Mouse (Mus musculus): Measurements from ENCODE around the gene Serac1. TPM values are rescaled to one million over a fixed set of nuclear protein-coding genes. Genes with fewer than 3 reads are reported as not detected.
A peak's percentile ranks its signal among the peaks of the same experiment; 100 is the strongest.

The Serac1 gene
- polyA plus RNA-seq, 2 experiments: 0.69 to 1.6 TPM

GRCm38 (mm10) chr17:6054934-6055355 lies 24.6 kb downstream of the Serac1 start:
- no peaks in the 10 kb centered on the region for H3K36me3 ChIP-seq (replicated peaks; ENCODE audit: control insufficient read depth, insufficient read depth, low read depth)
- H3K4me1 ChIP-seq (replicated peaks; ENCODE audit: control insufficient read depth in 2 of 2, insufficient read depth in 2 of 2, low read length in 1 of 2): no peaks in the 10 kb centered on the region
- DNase-seq (ENCODE audit: low read depth in 3 of 3, low spot score in 3 of 3) (peak; percentile 27 to 48 (median 29)), ATAC-seq (ENCODE audit: insufficient read depth) (no peak)
- H3K4me2 ChIP-seq (ENCODE audit: low read depth): no peak overlapping the region
- H3K9me3 ChIP-seq (ENCODE audit: control insufficient read depth, low read length): no peaks in the 10 kb centered on the region
- no peak overlapping the region for H3K9ac ChIP-seq (replicated peaks)
- no peak overlapping the region for H3K27ac ChIP-seq
- no peak for TF ChIP-seq EP300 (IDR thresholded peaks at IDR 0.05; ENCODE audit: low read depth)
- TF ChIP-seq CTCF (IDR thresholded peaks at IDR 0.05; ENCODE audit: low read depth): peak; percentile 75
- no peak overlapping the region for H3K4me3 ChIP-seq (ENCODE audit: insufficient read depth in 1 of 2, low read depth in 2 of 2, low read length in 2 of 2)
- H3K27me3 ChIP-seq (ENCODE audit: control insufficient read depth, insufficient read depth, low read length): no peaks in the 10 kb centered on the region
- WGBS (ENCODE audit: insufficient replicate concordance): 13% methylated on average over 5 of the region's 5 CpGs

GRCm38 (mm10) chr17:6052801-6053200 lies 26.7 kb downstream of the Serac1 start:
- Histone ChIP-seq H3K4me2 (ENCODE audit: low read depth) (no peak overlapping the region), H3K9ac (replicated peaks) (no peak overlapping the region), H3K9me3 (ENCODE audit: control insufficient read depth, low read length) (no peaks in the 10 kb centered on the region), H3K36me3 (replicated peaks; ENCODE audit: control insufficient read depth, insufficient read depth, low read depth) (no peaks in the 10 kb centered on the region), H3K27me3 (ENCODE audit: control insufficient read depth, insufficient read depth, low read length) (no peaks in the 10 kb centered on the region), H3K4me3 (ENCODE audit: insufficient read depth in 1 of 2, low read depth in 2 of 2, low read length in 2 of 2) (no peak overlapping the region), H3K4me1 (replicated peaks; ENCODE audit: control insufficient read depth in 2 of 2, insufficient read depth in 2 of 2, low read length in 1 of 2) (no peaks in the 10 kb centered on the region), H3K27ac (no peak overlapping the region)
- no peak for DNase-seq (ENCODE audit: low read depth in 3 of 3, low spot score in 3 of 3)
- no peak for TF ChIP-seq CTCF (IDR thresholded peaks at IDR 0.05; ENCODE audit: low read depth)
- TF ChIP-seq EP300 (IDR thresholded peaks at IDR 0.05; ENCODE audit: low read depth): no peak
- 68% methylated on average over 4 of the region's 4 CpGs for WGBS (ENCODE audit: insufficient replicate concordance)
- no peak for ATAC-seq (ENCODE audit: insufficient read depth)

DNA sequence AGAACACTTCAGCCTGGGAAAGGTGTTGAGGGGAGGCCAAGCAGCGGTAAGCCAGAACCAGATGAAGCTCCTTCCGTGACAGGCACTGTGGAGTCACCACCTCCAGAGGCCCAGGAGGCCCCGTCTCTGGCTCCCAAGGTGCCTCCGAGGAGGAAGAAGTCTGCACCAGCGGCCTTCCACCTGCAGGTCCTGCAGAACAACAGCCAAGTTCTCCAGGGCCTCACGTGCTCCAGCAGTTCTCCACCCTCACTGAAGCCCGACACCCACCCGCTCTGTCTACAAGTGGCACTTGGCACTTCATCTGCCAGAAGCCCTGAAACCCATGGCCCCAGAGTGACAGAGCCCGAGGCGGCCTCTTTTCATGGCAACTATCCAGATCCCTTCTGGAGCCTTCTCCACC lies 42.0 kb downstream of the Serac1 start:
- no peak overlapping the region for H3K4me3 ChIP-seq (ENCODE audit: insufficient read depth in 1 of 2, low read depth in 2 of 2, low read length in 2 of 2)
- H3K9me3 ChIP-seq (ENCODE audit: control insufficient read depth, low read length): no peaks in the 10 kb centered on the region
- no peak overlapping the region for H3K9ac ChIP-seq (replicated peaks)
- no peaks in the 10 kb centered on the region for H3K27me3 ChIP-seq (ENCODE audit: control insufficient read depth, insufficient read depth, low read length)
- WGBS (ENCODE audit: insufficient replicate concordance): 69% methylated on average over 10 of the region's 10 CpGs
- TF ChIP-seq EP300 (IDR thresholded peaks at IDR 0.05; ENCODE audit: low read depth) (no peak), CTCF (IDR thresholded peaks at IDR 0.05; ENCODE audit: low read depth) (no peak)
- ATAC-seq (ENCODE audit: insufficient read depth) (no peak), DNase-seq (ENCODE audit: low read depth in 3 of 3, low spot score in 3 of 3) (no peak)
- no peaks in the 10 kb centered on the region; a peak in 1 of 4 replicates for H3K4me1 ChIP-seq (replicated peaks; ENCODE audit: control insufficient read depth in 2 of 2, insufficient read depth in 2 of 2, low read length in 1 of 2)
- no peak overlapping the region for H3K27ac ChIP-seq
- no peaks in the 10 kb centered on the region for H3K36me3 ChIP-seq (replicated peaks; ENCODE audit: control insufficient read depth, insufficient read depth, low read depth)
- H3K4me2 ChIP-seq (ENCODE audit: low read depth): no peak overlapping the region

- H3K9me3 ChIP-seq (ENCODE audit: control insufficient read depth, low read length): no peaks in the 10 kb centered on the region
- H3K4me1 ChIP-seq (replicated peaks; ENCODE audit: control insufficient read depth in 2 of 2, insufficient read depth in 2 of 2, low read length in 1 of 2): no peaks in the 10 kb centered on the region; a peak in 1 of 4 replicates
- H3K27me3 ChIP-seq (ENCODE audit: control insufficient read depth, insufficient read depth, low read length): no peaks in the 10 kb centered on the region
- ATAC-seq (ENCODE audit: insufficient read depth) (no peak), DNase-seq (ENCODE audit: low read depth in 3 of 3, low spot score in 3 of 3) (no peak)
- no peak overlapping the region for H3K4me2 ChIP-seq (ENCODE audit: low read depth)
- WGBS (ENCODE audit: insufficient replicate concordance): 71% methylated on average over 11 of the region's 11 CpGs
- no peak overlapping the region for H3K27ac ChIP-seq
- no peaks in the 10 kb centered on the region for H3K36me3 ChIP-seq (replicated peaks; ENCODE audit: control insufficient read depth, insufficient read depth, low read depth)
- no peak overlapping the region for H3K4me3 ChIP-seq (ENCODE audit: insufficient read depth in 1 of 2, low read depth in 2 of 2, low read length in 2 of 2)
- TF ChIP-seq CTCF (IDR thresholded peaks at IDR 0.05; ENCODE audit: low read depth) (no peak), EP300 (IDR thresholded peaks at IDR 0.05; ENCODE audit: low read depth) (no peak)
- H3K9ac ChIP-seq (replicated peaks): no peak overlapping the region
These were observed 42.7 kb downstream of the Serac1 start for GRCm38 (mm10) chr17:6036872-6037271.

DNA sequence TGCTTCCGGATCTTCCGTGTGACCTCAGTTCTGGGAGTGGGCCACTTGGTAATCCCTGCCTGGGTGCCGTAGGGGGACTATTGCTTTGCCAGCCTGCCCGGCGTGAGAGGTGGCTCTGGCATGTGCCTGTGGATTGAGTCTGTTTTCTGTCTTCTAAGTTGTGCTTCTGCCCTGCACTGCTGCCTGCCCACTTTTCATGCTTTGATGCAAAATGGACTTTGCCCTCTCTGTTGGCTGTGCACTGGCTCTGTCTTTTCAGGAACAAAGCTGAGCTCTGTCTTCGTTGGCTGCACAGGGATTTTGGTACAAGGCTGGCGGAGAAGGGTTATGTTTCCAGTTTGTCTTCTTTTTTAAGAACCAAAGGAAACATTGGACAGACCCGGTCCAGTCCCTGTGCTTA lies 43.1 kb downstream of the Serac1 start:
- no peak overlapping the region for H3K27ac ChIP-seq
- H3K4me1 ChIP-seq (replicated peaks; ENCODE audit: control insufficient read depth in 2 of 2, insufficient read depth in 2 of 2, low read length in 1 of 2): no peaks in the 10 kb centered on the region; a peak in 1 of 4 replicates
- no peaks in the 10 kb centered on the region for H3K27me3 ChIP-seq (ENCODE audit: control insufficient read depth, insufficient read depth, low read length)
- H3K36me3 ChIP-seq (replicated peaks; ENCODE audit: control insufficient read depth, insufficient read depth, low read depth): no peaks in the 10 kb centered on the region
- no peak overlapping the region for H3K4me3 ChIP-seq (ENCODE audit: insufficient read depth in 1 of 2, low read depth in 2 of 2, low read length in 2 of 2)
- H3K9ac ChIP-seq (replicated peaks): no peak overlapping the region
- TF ChIP-seq EP300 (IDR thresholded peaks at IDR 0.05; ENCODE audit: low read depth) (no peak), CTCF (IDR thresholded peaks at IDR 0.05; ENCODE audit: low read depth) (no peak)
- H3K9me3 ChIP-seq (ENCODE audit: control insufficient read depth, low read length): no peaks in the 10 kb centered on the region
- H3K4me2 ChIP-seq (ENCODE audit: low read depth): no peak overlapping the region
- WGBS (ENCODE audit: insufficient replicate concordance): 61% methylated on average over 8 of the region's 8 CpGs
- ATAC-seq (ENCODE audit: insufficient read depth) (no peak), DNase-seq (ENCODE audit: low read depth in 3 of 3, low spot score in 3 of 3) (no peak)

All from liver, embryonic 14.5 days (tissue).